Mouse (Mus musculus): ENCODE data around the gene Yipf1. TPM values are rescaled to one million over a fixed set of nuclear protein-coding genes. Genes with fewer than 3 reads are reported as not detected.

Gene Yipf1
- polyA plus RNA-seq, 1 experiment from 2014 or later = 48.9 TPM

DNA sequence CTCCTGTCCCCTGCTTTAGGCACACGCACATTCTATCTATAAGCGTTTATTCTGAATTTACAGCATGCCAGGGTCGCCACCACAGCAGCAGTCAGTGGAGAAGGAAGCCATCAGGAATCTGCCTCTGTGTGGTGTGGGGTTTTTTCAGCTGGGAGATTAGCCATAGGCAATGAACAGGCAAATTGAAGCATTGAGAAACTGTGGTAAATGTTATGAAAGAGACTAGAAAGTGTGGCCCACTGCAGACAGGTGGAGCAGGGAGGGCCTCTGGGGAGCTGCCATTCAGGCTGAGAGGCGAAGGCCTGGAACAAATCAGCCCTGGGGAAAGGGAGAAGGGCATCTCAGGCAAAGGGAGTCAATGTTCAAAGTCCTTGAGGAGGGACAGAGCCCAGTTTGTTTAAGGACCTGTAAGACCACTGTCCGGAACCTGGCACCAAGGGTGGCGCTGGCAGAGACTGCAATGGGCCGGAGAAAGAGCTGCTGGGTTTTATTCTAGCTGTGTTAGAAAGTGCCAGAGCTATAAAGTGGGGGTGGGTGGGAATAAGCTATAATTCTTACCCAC, 14.3 kb upstream of the Yipf1 start:
- H3K9me3 ChIP-seq = no peaks in the 10 kb centered on the region
- no peaks in the 10 kb centered on the region for H3K36me3 ChIP-seq
- no peak overlapping the region for H3K4me2 ChIP-seq (replicated peaks)

DNA sequence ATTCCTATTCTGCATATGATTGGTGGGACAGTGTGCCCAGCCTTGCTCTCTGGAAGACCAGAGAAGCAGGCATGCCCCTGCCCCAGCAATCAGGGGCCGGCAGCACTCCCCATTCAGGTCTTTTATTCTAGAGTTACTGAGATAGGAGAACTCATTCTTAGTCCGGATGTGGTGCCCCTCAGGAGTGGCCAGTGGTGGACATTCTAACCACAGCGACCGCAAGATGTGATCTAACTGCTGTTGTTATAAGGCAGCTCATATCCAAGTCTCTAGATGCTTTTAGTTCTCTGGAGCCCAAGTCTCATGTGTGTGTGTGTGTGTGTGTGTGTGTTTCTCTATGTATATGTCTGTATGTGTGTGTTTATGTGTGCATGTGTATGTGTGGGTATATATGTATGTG, 13.8 kb upstream of the Yipf1 start:
- 80% methylated on average over 4 of the region's 4 CpGs for WGBS
- no peaks in the 10 kb centered on the region for H3K4me1 ChIP-seq
- no peak overlapping the region for H3K9ac ChIP-seq
- no peaks in the 10 kb centered on the region for H3K27me3 ChIP-seq (replicated peaks)
- no peak overlapping the region for H3K27ac ChIP-seq
- H3K4me3 ChIP-seq = no peak overlapping the region
- no peaks in the 10 kb centered on the region for H3K9me3 ChIP-seq
- no peak overlapping the region for H3K4me2 ChIP-seq (replicated peaks)
- no peaks in the 10 kb centered on the region for H3K36me3 ChIP-seq
- ATAC-seq (ENCODE audit: low FRiP score, low read depth) = no peak

More for the DNA sequence above, 14.3 kb upstream of the Yipf1 start:
- 84% methylated on average over 7 of the region's 7 CpGs for WGBS
- Histone ChIP-seq H3K27me3 (replicated peaks) (no peaks in the 10 kb centered on the region), H3K4me3 (no peak overlapping the region), H3K27ac (no peak overlapping the region), H3K9ac (no peak overlapping the region), H3K4me1 (no peaks in the 10 kb centered on the region)
- no peak for ATAC-seq (ENCODE audit: low FRiP score, low read depth)

DNA sequence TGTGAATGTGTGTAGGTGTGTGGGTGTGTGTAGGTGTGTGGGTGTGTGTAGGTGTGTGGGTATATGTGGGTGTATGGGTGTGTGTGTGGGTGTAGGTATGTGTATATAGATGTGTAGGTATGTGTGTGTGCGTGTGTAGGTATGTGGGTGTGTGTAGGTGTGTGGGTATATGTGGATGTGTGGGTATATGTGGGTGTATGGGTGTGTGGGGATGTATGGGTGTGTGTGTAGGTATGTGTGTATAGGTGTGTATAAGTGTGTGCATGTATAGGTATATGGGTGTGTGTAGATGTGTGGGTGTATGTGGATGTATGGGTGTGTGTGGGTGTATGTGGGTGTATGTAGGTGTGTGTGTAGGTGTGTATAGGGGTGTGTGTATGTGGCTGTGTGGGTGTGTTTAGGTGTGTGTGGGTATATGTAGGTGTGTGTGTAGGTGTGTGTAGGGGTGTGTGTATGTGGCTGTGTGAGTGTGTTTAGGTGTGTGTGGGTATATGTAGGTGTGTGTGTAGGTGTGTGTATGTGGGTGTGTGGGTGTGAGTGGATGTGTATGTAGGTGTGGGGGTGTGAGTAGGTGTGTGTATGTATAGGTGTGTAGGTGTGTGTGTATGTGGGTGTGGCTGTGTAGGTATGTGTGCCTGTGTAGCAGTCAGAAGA, 13.1 kb upstream of the Yipf1 start:
- Histone ChIP-seq H3K4me1 (no peaks in the 10 kb centered on the region), H3K27ac (no peak overlapping the region), H3K27me3 (replicated peaks) (no peaks in the 10 kb centered on the region), H3K9ac (no peak overlapping the region), H3K9me3 (no peaks in the 10 kb centered on the region), H3K4me2 (replicated peaks) (no peak overlapping the region), H3K4me3 (no peak overlapping the region), H3K36me3 (no peaks in the 10 kb centered on the region)
- 97% methylated on average over 1 of the region's 1 CpGs for WGBS
- 0 out of 2 replicates have a peak, but pooled peaks have one; percentile 13 for ATAC-seq (ENCODE audit: low FRiP score, low read depth)

DNA sequence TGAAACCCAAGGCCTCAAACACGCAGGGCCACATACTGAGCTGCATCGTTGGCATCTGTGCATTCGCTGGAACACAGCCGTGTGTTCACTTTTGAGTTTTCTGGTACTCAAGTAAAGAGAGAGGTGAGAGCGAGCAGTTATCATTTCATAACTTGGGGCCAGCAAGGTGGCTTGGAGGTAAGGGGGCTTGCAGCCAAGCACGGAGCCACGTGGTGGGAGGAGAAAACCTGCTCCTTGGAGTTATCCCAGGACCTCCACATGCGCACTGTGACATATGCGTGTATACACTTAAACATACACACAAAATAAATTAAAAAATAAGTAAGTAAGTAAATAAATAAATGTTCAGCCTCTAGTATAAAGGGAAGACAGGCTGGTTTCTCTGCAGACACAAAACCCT, 11.9 kb upstream of the Yipf1 start:
- Histone ChIP-seq H3K4me2 (replicated peaks) (no peak overlapping the region), H3K4me3 (no peak overlapping the region), H3K9ac (no peak overlapping the region), H3K36me3 (no peaks in the 10 kb centered on the region), H3K9me3 (no peaks in the 10 kb centered on the region), H3K27me3 (replicated peaks) (no peaks in the 10 kb centered on the region), H3K4me1 (no peaks in the 10 kb centered on the region), H3K27ac (no peak overlapping the region)
- ATAC-seq (ENCODE audit: low FRiP score, low read depth) = no peak
- 92% methylated on average over 9 of the region's 9 CpGs for WGBS

DNA sequence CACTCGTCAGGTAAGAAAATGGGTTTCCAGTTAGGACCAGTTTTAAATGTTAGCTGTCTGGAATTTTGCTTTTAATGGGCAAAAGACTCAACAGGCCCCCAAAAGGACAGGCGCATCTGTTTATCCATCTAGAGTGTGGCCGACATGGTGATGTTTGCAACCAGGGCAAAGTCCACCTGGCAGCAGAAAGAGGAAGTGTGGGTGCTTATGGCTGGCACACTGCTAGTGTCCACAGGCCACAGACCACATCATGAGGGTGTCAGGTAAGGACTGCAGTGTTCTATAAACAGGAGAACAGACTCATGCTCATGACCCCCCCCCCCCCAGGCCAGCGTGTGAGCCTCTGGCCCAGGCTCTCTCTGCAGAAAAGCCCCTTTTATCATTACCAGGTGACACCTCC, 11.3 kb upstream of the Yipf1 start:
- WGBS = 79% methylated on average over 4 of the region's 4 CpGs
- H3K36me3 ChIP-seq = no peaks in the 10 kb centered on the region
- no peak overlapping the region for H3K4me3 ChIP-seq
- H3K4me2 ChIP-seq (replicated peaks) = no peak overlapping the region
- ATAC-seq (ENCODE audit: low FRiP score, low read depth) = no peak
- H3K9ac ChIP-seq = no peak overlapping the region
- no peaks in the 10 kb centered on the region for H3K9me3 ChIP-seq
- no peak overlapping the region for H3K27ac ChIP-seq
- H3K27me3 ChIP-seq (replicated peaks) = no peaks in the 10 kb centered on the region
- no peaks in the 10 kb centered on the region for H3K4me1 ChIP-seq

DNA sequence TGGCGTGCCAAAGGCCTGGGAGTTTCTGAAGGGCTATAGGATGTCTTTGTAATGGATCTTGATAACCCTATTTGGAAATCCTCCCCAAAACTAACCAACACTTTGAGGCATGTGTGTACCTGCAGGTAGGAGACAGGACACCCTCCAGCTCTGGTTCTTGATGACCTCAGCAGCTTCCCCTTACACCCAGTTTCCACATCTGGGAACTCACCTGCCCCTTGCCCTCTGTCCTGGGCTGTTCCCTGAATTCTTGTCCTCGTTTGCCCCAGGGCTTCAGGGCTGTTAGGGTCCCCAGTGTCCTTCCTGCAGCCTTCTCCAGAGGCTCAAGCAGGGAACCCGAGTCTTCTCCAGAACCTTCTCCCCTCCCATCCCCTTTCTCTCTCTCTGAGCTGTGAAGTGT, 10.6 kb upstream of the Yipf1 start:
- H3K27me3 ChIP-seq (replicated peaks) = no peaks in the 10 kb centered on the region
- no peaks in the 10 kb centered on the region for H3K9me3 ChIP-seq
- no peak for ATAC-seq (ENCODE audit: low FRiP score, low read depth)
- H3K36me3 ChIP-seq = no peaks in the 10 kb centered on the region
- 58% methylated on average over 3 of the region's 3 CpGs for WGBS
- no peak overlapping the region for H3K4me2 ChIP-seq (replicated peaks)
- no peak overlapping the region for H3K27ac ChIP-seq
- no peak overlapping the region for H3K4me3 ChIP-seq
- no peaks in the 10 kb centered on the region for H3K4me1 ChIP-seq
- H3K9ac ChIP-seq = no peak overlapping the region

DNA sequence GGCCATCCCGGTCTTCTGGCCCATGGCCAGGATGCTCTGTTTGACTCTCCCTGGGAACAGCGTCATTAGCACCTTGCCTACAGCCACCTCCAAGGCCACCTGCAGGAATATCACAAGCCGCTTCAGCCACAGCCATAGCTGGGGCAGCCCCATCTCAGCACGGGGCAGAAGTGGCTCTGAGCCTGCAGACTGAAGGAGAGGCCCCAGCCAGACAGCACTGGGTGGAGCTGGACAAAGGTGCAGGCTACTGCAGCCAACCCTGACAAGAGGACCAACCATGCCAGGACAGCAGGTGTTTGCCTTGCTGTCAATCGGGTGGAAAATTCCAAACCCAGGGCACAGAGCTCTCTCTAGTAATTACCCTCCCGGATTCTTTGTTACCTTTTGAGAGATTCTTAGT, 7.2 kb upstream of the Yipf1 start, which contains the start of gene Dio1:
Gene Dio1 (minus strand): TSS at position 204 of the 400 bp plus-strand sequence.
- Histone ChIP-seq H3K36me3 (no peaks in the 10 kb centered on the region), H3K4me1 (no peaks in the 10 kb centered on the region), H3K4me3 (no peak within 1 kb of the TSS), H3K27me3 (replicated peaks) (no peaks in the 10 kb centered on the region), H3K9me3 (no peaks in the 10 kb centered on the region), H3K9ac (no peak within 1 kb of the TSS), H3K27ac (no peak within 1 kb of the TSS), H3K4me2 (replicated peaks) (no peak within 1 kb of the TSS)
- no peak for ATAC-seq (ENCODE audit: low FRiP score, low read depth)
- WGBS = 63% methylated on average over 6 of the region's 6 CpGs

DNA sequence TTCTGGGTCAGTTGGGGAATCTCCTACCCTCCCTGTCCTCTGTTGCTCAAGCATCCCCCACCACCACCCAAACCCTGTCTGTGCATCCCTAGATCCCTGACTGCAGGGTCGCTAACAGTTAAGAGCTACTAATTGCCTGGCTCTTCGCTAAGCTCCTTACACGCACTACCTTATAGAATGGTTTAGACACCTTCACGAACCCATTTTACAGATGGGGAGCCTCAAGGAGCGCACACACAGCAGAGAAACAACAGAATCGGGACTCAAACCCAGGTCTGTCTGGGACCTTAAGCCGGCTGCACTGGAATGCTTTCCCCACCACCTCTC, 279 bp downstream of the Yipf1 start:
- no peak overlapping the region for H3K27ac ChIP-seq
- no peaks in the 10 kb centered on the region for H3K27me3 ChIP-seq (replicated peaks)
- H3K4me2 ChIP-seq (replicated peaks) = peak overlapping the region; percentile 76
- no peaks in the 10 kb centered on the region for H3K9me3 ChIP-seq
- H3K4me3 ChIP-seq = peak overlapping the region; percentile 59
- peaks cover 16% of the 10 kb centered on the region for H3K36me3 ChIP-seq
- H3K4me1 ChIP-seq = peaks cover 12% of the 10 kb centered on the region
- ATAC-seq (ENCODE audit: low FRiP score, low read depth) = no peak
- WGBS = 11% methylated on average over 7 of the region's 7 CpGs
- peak overlapping the region; percentile 66 for H3K9ac ChIP-seq

DNA sequence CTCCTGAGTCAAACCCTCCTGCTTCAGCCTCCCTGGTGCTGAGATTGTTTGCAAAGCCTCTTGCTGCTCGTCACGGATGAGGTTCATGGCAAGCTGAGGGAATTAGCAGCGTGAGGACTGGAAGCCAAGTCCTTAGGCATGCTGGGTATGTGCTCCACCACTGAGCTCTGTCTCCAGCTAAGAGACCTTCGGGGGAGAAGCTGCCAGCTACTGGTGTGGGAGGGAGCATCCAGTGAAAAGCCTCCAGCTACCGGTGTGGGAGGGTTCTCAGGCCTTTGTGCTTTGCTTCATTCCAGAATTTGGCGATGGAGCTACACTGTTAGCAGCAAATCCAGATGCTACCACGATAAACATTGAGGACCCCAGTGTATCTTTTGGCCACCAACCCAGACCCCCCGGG, 4.5 kb downstream of the Yipf1 start:
- Histone ChIP-seq H3K36me3 (peaks cover 52% of the 10 kb centered on the region), H3K4me3 (no peak overlapping the region), H3K27me3 (replicated peaks) (no peaks in the 10 kb centered on the region), H3K4me2 (replicated peaks) (no peak overlapping the region), H3K9ac (no peak overlapping the region), H3K9me3 (no peaks in the 10 kb centered on the region), H3K27ac (no peak overlapping the region), H3K4me1 (peaks cover 10% of the 10 kb centered on the region)
- ATAC-seq (ENCODE audit: low FRiP score, low read depth) = no peak
- 83% methylated on average over 8 of the region's 8 CpGs for WGBS

DNA sequence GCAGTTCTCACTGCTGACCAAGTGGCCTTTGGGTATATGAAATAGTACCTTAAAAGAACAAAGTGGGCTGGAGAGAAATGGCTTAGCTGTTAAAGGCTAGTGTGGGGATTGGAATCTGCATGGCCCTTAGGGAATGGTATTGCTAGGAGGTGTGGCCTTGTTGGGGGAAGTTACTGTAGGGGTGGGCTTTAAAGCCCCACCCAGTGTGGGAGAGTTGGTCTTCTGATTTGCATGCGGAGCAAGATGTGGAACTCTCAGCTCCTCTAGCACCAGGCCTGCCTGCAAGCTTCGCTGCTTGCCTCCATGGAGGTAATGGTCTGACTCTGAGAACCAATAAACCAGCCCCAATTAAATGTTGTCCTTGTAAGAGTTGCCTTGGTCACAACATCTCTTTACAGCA, 6.9 kb downstream of the Yipf1 start:
- 84% methylated on average over 2 of the region's 2 CpGs for WGBS
- Histone ChIP-seq H3K4me3 (no peak overlapping the region), H3K27ac (no peak overlapping the region), H3K27me3 (replicated peaks) (no peaks in the 10 kb centered on the region), H3K9ac (no peak overlapping the region), H3K4me2 (replicated peaks) (no peak overlapping the region), H3K4me1 (no peaks in the 10 kb centered on the region), H3K36me3 (peaks cover 59% of the 10 kb centered on the region), H3K9me3 (no peaks in the 10 kb centered on the region)
- ATAC-seq (ENCODE audit: low FRiP score, low read depth) = no peak

DNA sequence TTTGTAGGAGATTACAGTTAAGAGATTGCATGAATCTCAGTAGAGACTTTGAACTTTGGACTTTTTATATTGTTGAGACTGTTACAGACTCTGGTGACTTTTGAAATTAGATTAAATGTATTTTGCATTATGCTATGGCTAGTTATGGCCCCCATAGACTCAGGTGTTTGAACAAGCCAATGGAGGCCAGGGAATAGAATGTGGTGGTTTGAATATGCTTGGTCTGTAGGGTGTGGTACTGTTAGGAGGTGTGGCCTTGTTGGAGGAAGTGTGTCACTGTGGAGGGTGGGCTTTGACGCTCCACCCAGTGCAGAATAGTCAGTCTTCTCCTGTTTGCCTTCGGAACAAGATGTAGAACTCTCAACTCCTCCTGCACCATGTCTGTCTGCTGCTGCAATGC, 8.9 kb downstream of the Yipf1 start:
- no peaks in the 10 kb centered on the region for H3K9me3 ChIP-seq
- no peak overlapping the region for H3K4me3 ChIP-seq
- no peak overlapping the region for H3K27ac ChIP-seq
- H3K4me2 ChIP-seq (replicated peaks) = no peak overlapping the region
- no peak for ATAC-seq (ENCODE audit: low FRiP score, low read depth)
- no peaks in the 10 kb centered on the region for H3K4me1 ChIP-seq
- peaks cover 53% of the 10 kb centered on the region for H3K36me3 ChIP-seq
- H3K27me3 ChIP-seq (replicated peaks) = no peaks in the 10 kb centered on the region
- no peak overlapping the region for H3K9ac ChIP-seq
- WGBS = 100% methylated on average over 2 of the region's 2 CpGs

DNA sequence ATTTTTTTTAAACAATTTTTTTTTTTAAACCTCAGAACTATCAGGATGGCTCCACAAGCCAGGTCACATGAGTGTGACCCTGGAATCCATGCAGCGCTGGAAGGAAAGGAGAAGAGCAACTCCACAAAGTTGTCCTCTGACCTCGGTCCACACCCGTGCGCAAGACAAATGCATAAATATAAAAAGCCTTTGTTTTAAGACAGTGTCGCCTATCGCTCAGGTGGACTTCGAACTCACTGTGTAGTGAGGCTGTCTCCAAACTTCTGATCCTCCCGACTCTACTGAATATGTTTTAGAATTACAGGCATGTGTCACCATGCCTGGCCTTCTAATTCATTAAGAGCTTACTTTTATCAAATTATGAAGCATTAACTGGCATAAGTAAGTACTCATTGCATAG, 14.4 kb downstream of the Yipf1 start:
- no peak for ATAC-seq (ENCODE audit: low FRiP score, low read depth)
- no peaks in the 10 kb centered on the region for H3K9me3 ChIP-seq
- no peak overlapping the region for H3K27ac ChIP-seq
- peaks cover 8% of the 10 kb centered on the region; the same call in 1 of the 2 replicates for H3K36me3 ChIP-seq
- H3K4me1 ChIP-seq = no peaks in the 10 kb centered on the region
- no peak overlapping the region for H3K4me3 ChIP-seq
- H3K4me2 ChIP-seq (replicated peaks) = no peak overlapping the region
- 95% methylated on average over 8 of the region's 8 CpGs for WGBS
- H3K9ac ChIP-seq = no peak overlapping the region
- no peaks in the 10 kb centered on the region for H3K27me3 ChIP-seq (replicated peaks)

DNA sequence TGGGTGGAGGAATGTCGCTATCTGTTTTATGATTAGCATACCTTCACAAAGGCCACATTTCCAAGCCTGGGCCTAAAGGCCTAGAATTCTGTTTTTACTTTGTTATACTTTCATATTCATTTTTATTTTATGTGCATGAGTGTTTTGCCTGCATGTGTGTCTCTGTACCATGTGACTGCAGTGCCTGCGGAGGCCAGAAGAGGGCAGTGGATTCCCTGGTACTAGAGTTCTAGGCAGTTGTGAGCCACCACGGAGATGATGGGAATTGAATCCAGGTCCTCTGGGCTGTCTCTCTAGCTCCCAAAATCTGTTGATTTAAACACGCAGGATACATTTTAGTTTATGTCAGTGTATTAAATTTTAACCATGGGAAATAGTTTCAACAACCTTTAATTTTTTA, 19.4 kb downstream of the Yipf1 start:
- Histone ChIP-seq H3K4me3 (no peak overlapping the region), H3K27ac (no peak overlapping the region), H3K9me3 (no peaks in the 10 kb centered on the region), H3K4me2 (replicated peaks) (no peak overlapping the region), H3K36me3 (no peaks in the 10 kb centered on the region), H3K9ac (no peak overlapping the region), H3K27me3 (replicated peaks) (no peaks in the 10 kb centered on the region), H3K4me1 (no peaks in the 10 kb centered on the region)
- 90% methylated on average over 4 of the region's 4 CpGs for WGBS
- no peak for ATAC-seq (ENCODE audit: low FRiP score, low read depth)

Data from neural tube, embryonic 12.5 days (tissue).